Comparison of ENCODE assay signal across 10 mouse cellular contexts in genomic region chr14:25795067-25795466, GRCm38 (mm10). TPM values are rescaled to one million over a fixed set of nuclear protein-coding genes. Genes with fewer than 3 reads are reported as not detected.
DNase-seq lines count a peak whose midpoint lies in the region; ATAC-seq and TF ChIP-seq lines count a peak whose summit lies in the region.
"Had no signal": no experiment of that assay in that cellular context is flagged by ENCODE, and none has a peak within 500 bp of the region (broad histone marks: within the 10 kb centered on the region; RNA-seq: fewer than 3 reads in every experiment).

No protein-coding gene starts in this region.

- no peak for TF ChIP-seq CTCF in liver, postnatal 0 days (IDR thresholded peaks at IDR 0.05; ENCODE audit: low read depth)

- no peaks in the 10 kb centered on the region for H3K4me1 ChIP-seq in liver, embryonic 15.5 days (replicated peaks)
- peaks cover 21% of the 10 kb centered on the region for H3K4me1 ChIP-seq in embryonic facial prominence, embryonic 15.5 days
- no peaks in the 10 kb centered on the region for H3K4me1 ChIP-seq in liver, postnatal 0 days (ENCODE audit: insufficient read depth)

- WGBS in liver, embryonic 15.5 days (ENCODE audit: insufficient replicate concordance), result 54% methylated on average over 6 of the region's 6 CpGs
- WGBS in embryonic facial prominence, embryonic 15.5 days, result 38% methylated on average over 6 of the region's 6 CpGs
- WGBS in liver, postnatal 0 days (ENCODE audit: insufficient replicate concordance), result 59% methylated on average over 6 of the region's 6 CpGs

- intact Hi-C loops in heart, postnatal 10 days (cut with DNase I), result no loop called here

- peak; percentile 85 for DNase-seq in heart, adult 11 months
- DNase-seq in heart, postnatal 10 days, result no peak
- no peak for DNase-seq in liver
- DNase-seq in liver, postnatal 0 days, result no peak
- no peak for DNase-seq in thymus, postnatal 0 days (ENCODE audit: low spot score)
- no peak for DNase-seq in MN1 (ENCODE audit: low spot score)
- DNase-seq: cerebellum, adult 11 months had no signal

- no peak overlapping the region for H3K9ac ChIP-seq in liver, embryonic 15.5 days
- H3K9ac ChIP-seq in embryonic facial prominence, embryonic 15.5 days, result no peak overlapping the region
- no peak overlapping the region for H3K9ac ChIP-seq in liver, postnatal 0 days (replicated peaks)
- H3K9ac ChIP-seq: liver, embryonic 14.5 days had no signal

- H3K4me3 ChIP-seq in liver, embryonic 15.5 days (replicated peaks), result no peak overlapping the region
- H3K4me3 ChIP-seq in embryonic facial prominence, embryonic 15.5 days (replicated peaks), result no peak overlapping the region
- H3K4me3 ChIP-seq in liver, postnatal 0 days (ENCODE audit: low read depth, low read length), result no peak overlapping the region

- no peak for ATAC-seq in liver, embryonic 15.5 days (ENCODE audit: insufficient read depth)
- ATAC-seq in embryonic facial prominence, embryonic 15.5 days (ENCODE audit: insufficient number of reproducible peaks, low FRiP score, low TSS enrichment, low read depth), result no peak
- ATAC-seq in liver, postnatal 0 days, result no peak

- peak overlapping the region; percentile 23; the same call in 1 of the 2 replicates for H3K4me2 ChIP-seq in liver, embryonic 15.5 days
- H3K4me2 ChIP-seq in embryonic facial prominence, embryonic 15.5 days (replicated peaks), result 0 out of 2 replicates have a peak overlapping the region, but pooled peaks have one; percentile 6
- H3K4me2 ChIP-seq in liver, postnatal 0 days (ENCODE audit: low read depth, low read length), result peak overlapping the region; percentile 55

- no peak for TF ChIP-seq EP300 in liver, postnatal 0 days (IDR thresholded peaks at IDR 0.05; ENCODE audit: low read depth)

- no peaks in the 10 kb centered on the region for H3K9me3 ChIP-seq in liver, embryonic 15.5 days (replicated peaks)
- no peaks in the 10 kb centered on the region for H3K9me3 ChIP-seq in embryonic facial prominence, embryonic 15.5 days (replicated peaks)
- H3K9me3 ChIP-seq in liver, postnatal 0 days (ENCODE audit: low read length), result no peaks in the 10 kb centered on the region

- H3K27ac ChIP-seq in liver, embryonic 15.5 days (replicated peaks), result no peak overlapping the region
- H3K27ac ChIP-seq in embryonic facial prominence, embryonic 15.5 days (replicated peaks), result peak overlapping the region; percentile 79
- peak overlapping the region; percentile 52 for H3K27ac ChIP-seq in liver, postnatal 0 days (ENCODE audit: low read depth)
- H3K27ac ChIP-seq: liver, embryonic 14.5 days had no signal

- no peaks in the 10 kb centered on the region for H3K36me3 ChIP-seq in liver, embryonic 15.5 days (replicated peaks)
- H3K36me3 ChIP-seq in embryonic facial prominence, embryonic 15.5 days, result no peaks in the 10 kb centered on the region
- no peaks in the 10 kb centered on the region for H3K36me3 ChIP-seq in liver, postnatal 0 days (replicated peaks; ENCODE audit: insufficient read depth, low read length)

- H3K27me3 ChIP-seq in liver, embryonic 15.5 days, result 0 out of 2 replicates have a peak, but pooled peaks cover 4% of the 10 kb centered on the region
- no peaks in the 10 kb centered on the region for H3K27me3 ChIP-seq in embryonic facial prominence, embryonic 15.5 days
- H3K27me3 ChIP-seq in liver, postnatal 0 days (ENCODE audit: insufficient read depth, low read length), result peaks cover 5% of the 10 kb centered on the region; the same call in 1 of the 2 replicates

RNA-seq across cellular contexts. Expression of gene Zcchc24, which starts 26.2 kb away (rescaled TPM):
- 10 to 100 TPM; 51.8 to 60.1 TPM for total RNA-seq in heart, postnatal 10 days (2021)
- polyA plus RNA-seq in liver, embryonic 15.5 days (2015; fragmentation: Nextera tagmentation; extraction: Ambion mirVana), result 7.5 and 8.3 TPM in 2 replicates
- polyA plus RNA-seq in embryonic facial prominence, embryonic 15.5 days (2015; fragmentation: Nextera tagmentation; extraction: Ambion mirVana), result 34.0 and 35.2 TPM in 2 replicates
- polyA plus RNA-seq in liver, postnatal 0 days (2015; fragmentation: Nextera tagmentation; extraction: Ambion mirVana), result 13.7 and 13.8 TPM in 2 replicates
- polyA plus RNA-seq in thymus, postnatal 0 days (2015; fragmentation: Nextera tagmentation; extraction: Ambion mirVana), result 7.6 and 9.0 TPM in 2 replicates

RNA-seq across cellular contexts. Expression of gene Anxa11, which starts 46.9 kb away (rescaled TPM):
- 10 to 100 TPM; 76.4 to 83.4 TPM for total RNA-seq in heart, postnatal 10 days (2021)
- polyA plus RNA-seq in liver, embryonic 15.5 days (2015; fragmentation: Nextera tagmentation; extraction: Ambion mirVana), result 11.2 TPM in 2 replicates
- 29.4 and 29.6 TPM in 2 replicates for polyA plus RNA-seq in embryonic facial prominence, embryonic 15.5 days (2015; fragmentation: Nextera tagmentation; extraction: Ambion mirVana)
- 13.1 and 13.9 TPM in 2 replicates for polyA plus RNA-seq in liver, postnatal 0 days (2015; fragmentation: Nextera tagmentation; extraction: Ambion mirVana)
- polyA plus RNA-seq in thymus, postnatal 0 days (2015; fragmentation: Nextera tagmentation; extraction: Ambion mirVana), result 48.4 and 49.0 TPM in 2 replicates
